Mouse (Mus musculus) layer of hippocampus, adult 2 months (tissue): ENCODE results near the gene Cdhr4. TPM values are rescaled to one million over a fixed set of nuclear protein-coding genes. Genes with fewer than 3 reads are reported as not detected.

Experiments
- DNase-seq, 2 experiments: peaks; one replicate each; pipeline ENCODE4 v3.0.0; 2022; ENCODE audit warnings: low spot score in 2 of 2
- H3K27ac ChIP-seq: fragments of 200-600 bp; 2 replicates; pipeline ENCODE4 v1.8.1; 2022
- H3K4me3 ChIP-seq: fragments of 200-600 bp; 2 replicates; pipeline ENCODE4 v1.8.1; 2022; ENCODE audit warnings: mild to moderate bottlenecking
- CTCF ChIP-seq: fragments of 200-600 bp; conservative IDR thresholded peaks from 2 replicates; pipeline ENCODE4 v1.8.1; 2022; ENCODE audit warnings: antibody characterized with exemption, mild to moderate bottlenecking, moderate library complexity
- total RNA-seq, 2 experiments: library from RNA; stranded (reverse); gene quantifications; 2 replicates each; pipeline ENCODE4 v1.2.3; 2021

Cdhr4 gene
- total RNA-seq, 2 experiments from 2014 or later = 5.8 to 6.4 TPM

- H3K27ac ChIP-seq = peak overlapping the region; percentile 96
- no peak for TF ChIP-seq CTCF
- DNase-seq = peak; percentile 59 to 69
- peak overlapping the region; percentile 19; the same call in 1 of the 2 replicates for H3K4me3 ChIP-seq
Measured at GRCm38 (mm10) chr9:107981684-107982605, 10.4 kb upstream of the Cdhr4 start.

- peak; percentile 53 to 78 for DNase-seq
- peak within 1 kb of the TSS; percentile 96 for H3K27ac ChIP-seq
- TF ChIP-seq CTCF = no peak
- H3K4me3 ChIP-seq = peak within 1 kb of the TSS; percentile 81
Measured at GRCm38 (mm10) chr9:107982681-107983346, 9.5 kb upstream of the Cdhr4 start, which contains the start of gene Gm20661. Gene Gm20661 (plus strand): TSS chr9:107983058.

GRCm38 (mm10) chr9:107983421-107983890 lies 8.8 kb upstream of the Cdhr4 start:
- peak; percentile 39 to 51 for DNase-seq
- TF ChIP-seq CTCF = no peak
- peak overlapping the region; percentile 96 for H3K27ac ChIP-seq

GRCm38 (mm10) chr9:107984052-107984753 lies 8.1 kb upstream of the Cdhr4 start:
- Histone ChIP-seq H3K4me3 (peak overlapping the region; percentile 81), H3K27ac (peak overlapping the region; percentile 96)
- no peak for TF ChIP-seq CTCF
- DNase-seq = no peak

More at GRCm38 (mm10) chr9:107983421-107983890, 8.8 kb upstream of the Cdhr4 start:
- H3K4me3 ChIP-seq = peak overlapping the region; percentile 81

- H3K27ac ChIP-seq = peak overlapping the region; percentile 96
Measured at GRCm38 (mm10) chr9:107984754-107985055, 7.6 kb upstream of the Cdhr4 start.

GRCm38 (mm10) chr9:107985131-107986119 lies 6.9 kb upstream of the Cdhr4 start, which contains the start of gene Inka1:
Gene Inka1 (minus strand): TSS chr9:107985879.
- peak; percentile 42 for TF ChIP-seq CTCF
- H3K4me3 ChIP-seq = peak within 1 kb of the TSS; percentile 81
- DNase-seq = peak; percentile 68 to 73

More at GRCm38 (mm10) chr9:107984754-107985055, 7.6 kb upstream of the Cdhr4 start:
- DNase-seq = no peak
- no peak for TF ChIP-seq CTCF
- peak overlapping the region; percentile 81 for H3K4me3 ChIP-seq

GRCm38 (mm10) chr9:107986376-107986775 lies 5.9 kb upstream of the Cdhr4 start:
- H3K4me3 ChIP-seq = peak overlapping the region; percentile 81
- H3K27ac ChIP-seq = peak overlapping the region; percentile 96
- TF ChIP-seq CTCF = peak; percentile 89
- DNase-seq = peak; percentile 77 to 84

More at GRCm38 (mm10) chr9:107985131-107986119, 6.9 kb upstream of the Cdhr4 start, which contains the start of gene Inka1:
- peak within 1 kb of the TSS; percentile 96 for H3K27ac ChIP-seq

GRCm38 (mm10) chr9:107987950-107988349 lies 4.3 kb upstream of the Cdhr4 start:
- no peak for TF ChIP-seq CTCF
- DNase-seq = no peak
- no peak overlapping the region for H3K27ac ChIP-seq
- H3K4me3 ChIP-seq = no peak overlapping the region

- no peak overlapping the region for H3K27ac ChIP-seq
- no peak overlapping the region for H3K4me3 ChIP-seq
- DNase-seq = no peak
- TF ChIP-seq CTCF = no peak
Measured at GRCm38 (mm10) chr9:107993013-107993412, 716 bp downstream of the Cdhr4 start.

GRCm38 (mm10) chr9:107994464-107994863 lies 2.2 kb downstream of the Cdhr4 start:
- no peak overlapping the region for H3K27ac ChIP-seq
- DNase-seq = no peak
- no peak for TF ChIP-seq CTCF

GRCm38 (mm10) chr9:107995513-107995912 lies 3.2 kb downstream of the Cdhr4 start:
- Histone ChIP-seq H3K27ac (no peak overlapping the region), H3K4me3 (no peak overlapping the region)
- no peak for TF ChIP-seq CTCF
- DNase-seq = no peak

More at GRCm38 (mm10) chr9:107994464-107994863, 2.2 kb downstream of the Cdhr4 start:
- no peak overlapping the region for H3K4me3 ChIP-seq

GRCm38 (mm10) chr9:107996049-107996448 lies 3.8 kb downstream of the Cdhr4 start, which contains the start of gene Gm20662:
Gene Gm20662 (plus strand): TSS chr9:107996349.
- no peak for TF ChIP-seq CTCF
- no peak within 1 kb of the TSS for H3K4me3 ChIP-seq
- DNase-seq = no peak
- H3K27ac ChIP-seq = no peak within 1 kb of the TSS
